Mouse (Mus musculus) embryo, embryonic 10 days (tissue): ENCODE measurements around the gene Smim22.

ENCODE experiments used
- DNase-seq: peaks from one replicate; pipeline ENCODE4 v3.0.0-alpha.2; 2015; ENCODE audit warnings: low spot score

Gene Smim22

GRCm38 (mm10) chr16:5007067-5007466 is at the start of gene Smim22:
Gene Smim22 (plus strand): TSS chr16:5007288.
- peak; percentile 23 for DNase-seq

DNA sequence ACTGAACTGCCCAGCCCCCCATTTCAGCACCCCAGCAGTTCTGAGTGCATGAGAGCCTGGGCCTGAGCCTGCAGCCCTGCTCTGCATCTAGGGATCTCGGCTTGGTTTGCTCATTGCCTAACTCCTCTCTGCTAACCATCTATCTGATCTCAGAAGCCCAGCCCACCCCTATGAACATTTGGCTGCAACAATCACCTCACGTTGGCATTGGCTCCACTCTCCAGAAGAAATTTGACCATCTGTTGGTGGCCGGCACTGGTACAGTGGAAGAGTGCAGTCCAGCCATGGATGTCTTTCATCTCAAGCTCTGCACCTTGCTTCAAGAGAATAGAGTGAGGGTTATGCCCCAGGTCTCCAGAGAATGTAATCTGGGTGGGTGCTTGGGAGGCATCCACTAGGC is 49.6 kb upstream of the Smim22 start:
- no peak for DNase-seq

DNA sequence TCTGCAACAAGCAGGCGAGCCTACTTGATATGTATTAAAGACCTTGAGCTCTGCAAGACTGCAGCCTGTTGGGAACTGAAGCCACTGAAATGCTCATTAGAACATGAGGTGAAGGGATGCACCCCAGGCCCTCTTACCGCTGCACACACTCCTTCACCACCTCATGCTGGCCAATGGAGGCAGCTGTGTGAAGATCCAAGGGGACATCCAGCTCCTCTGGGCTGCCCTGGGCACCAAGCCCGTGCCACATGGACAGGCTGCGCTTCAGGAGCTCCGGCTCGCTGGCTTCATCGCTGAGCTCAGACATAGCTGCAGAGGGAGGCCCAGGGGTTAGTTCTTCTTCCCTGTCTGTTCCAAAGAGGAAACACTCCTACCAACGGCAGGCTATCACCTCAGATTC is 46.8 kb upstream of the Smim22 start:
- DNase-seq: no peak

- DNase-seq: no peak
These were observed 43.7 kb upstream of the Smim22 start for GRCm38 (mm10) chr16:4963346-4963745.

DNA sequence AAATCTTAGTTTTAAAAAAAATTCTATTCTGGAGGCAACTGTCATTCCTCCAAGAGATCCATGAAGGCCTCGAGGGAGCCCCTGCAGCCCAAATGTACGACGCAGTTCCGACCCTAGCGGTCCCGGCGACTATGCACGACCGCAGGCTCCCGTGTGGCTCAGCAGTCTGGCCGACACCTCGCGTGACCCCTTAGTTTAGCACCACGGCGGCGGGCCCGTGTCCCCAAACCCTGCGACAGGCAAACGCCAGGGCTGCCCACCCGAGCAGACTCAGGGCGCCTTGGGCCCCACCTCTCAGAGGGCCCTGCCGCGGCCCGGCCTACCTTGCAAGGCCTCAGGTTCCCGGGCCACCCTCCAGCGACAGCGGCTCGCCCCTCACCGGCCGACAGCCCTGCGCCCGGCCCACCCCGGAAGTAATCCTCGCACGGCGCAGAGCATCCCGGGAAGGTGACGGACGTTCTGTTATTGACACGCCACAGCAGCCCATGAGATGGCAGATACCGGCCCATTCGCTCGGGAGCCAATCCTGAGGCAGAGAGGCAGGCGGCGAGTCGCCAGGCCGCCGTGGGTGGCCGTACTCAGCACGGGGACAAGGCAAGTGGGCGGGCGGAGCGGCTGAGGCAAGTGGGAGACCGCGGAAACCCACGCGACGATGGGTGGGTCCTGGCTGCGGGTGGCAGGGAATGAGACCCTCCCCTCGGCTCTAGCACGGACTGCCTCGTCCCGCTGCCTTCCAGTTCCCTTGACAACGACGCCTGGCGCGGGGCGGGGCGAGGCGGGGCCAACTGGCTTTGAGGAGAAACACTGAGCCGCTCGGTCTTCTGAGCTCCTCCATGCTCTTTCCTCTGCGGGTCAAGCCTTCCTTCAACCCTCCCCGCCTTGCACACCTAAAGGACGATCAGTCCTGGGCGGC is 43.0 kb upstream of the Smim22 start, which contains the start of gene Anks3:
TSS of gene Anks3 (minus strand) at position 409 of the 913 bp plus-strand sequence.
- peak; percentile 96 for DNase-seq

- DNase-seq: no peak
These were observed 42.2 kb upstream of the Smim22 start for GRCm38 (mm10) chr16:4964731-4965391.

- DNase-seq: no peak
These were observed 41.5 kb upstream of the Smim22 start for GRCm38 (mm10) chr16:4965392-4966129.

DNA sequence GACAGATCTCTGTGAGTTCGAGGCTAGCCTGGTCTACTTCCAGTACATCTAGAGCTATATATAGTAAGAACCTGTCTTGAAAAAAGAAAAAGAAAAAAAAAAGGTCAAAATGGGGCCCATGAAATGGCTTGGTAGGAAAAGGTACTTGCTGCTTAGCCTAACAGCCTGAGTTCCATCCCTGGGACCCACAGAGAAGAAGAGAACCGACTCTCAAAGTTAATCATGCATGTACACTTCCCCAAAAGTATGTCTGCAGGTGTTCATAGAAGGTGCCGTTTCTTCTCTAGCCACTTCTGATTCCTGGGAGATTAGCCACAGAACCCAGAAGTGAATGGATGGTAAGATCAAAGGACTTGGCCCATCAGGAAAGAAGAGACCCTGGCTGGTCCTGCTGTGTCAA is 38.7 kb upstream of the Smim22 start:
- DNase-seq: no peak

DNA sequence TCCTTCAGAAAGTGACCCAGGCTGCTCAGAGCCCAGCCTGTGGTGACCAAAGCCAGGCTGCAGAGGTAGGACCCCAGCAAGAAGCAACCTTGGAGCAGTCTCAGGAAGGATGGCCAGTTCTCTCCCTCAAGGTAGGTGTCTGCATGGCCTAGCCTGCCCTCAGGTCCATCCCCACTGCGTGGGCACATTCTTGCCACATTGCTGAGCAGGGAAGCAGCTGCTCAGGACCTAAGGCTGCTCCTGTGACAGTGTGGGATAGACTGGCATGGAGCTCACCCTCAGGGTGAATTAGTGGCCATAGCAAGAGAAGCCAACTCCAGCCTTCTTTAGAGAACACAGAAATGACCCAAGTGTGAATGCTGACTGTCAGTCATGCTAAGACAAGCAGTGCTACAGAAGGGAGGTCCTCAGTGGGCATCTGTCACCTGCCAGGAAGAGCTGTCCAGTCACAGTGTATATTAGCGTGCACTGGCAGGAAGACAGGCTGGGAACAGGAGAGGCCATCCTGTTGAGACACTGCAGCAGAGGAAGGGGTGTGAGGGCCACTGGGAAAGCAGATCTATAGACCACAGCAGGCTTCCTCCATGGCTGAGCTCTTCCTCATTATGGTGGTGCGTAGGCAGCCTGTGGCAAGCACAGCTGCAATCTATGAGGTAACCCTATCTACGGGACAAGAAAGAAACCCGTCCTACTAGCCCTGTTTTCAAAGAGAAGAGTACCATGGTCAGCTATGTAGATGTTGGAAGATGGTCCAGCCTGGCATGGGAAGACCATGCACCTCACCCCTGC is 37.8 kb upstream of the Smim22 start:
- DNase-seq: no peak

DNA sequence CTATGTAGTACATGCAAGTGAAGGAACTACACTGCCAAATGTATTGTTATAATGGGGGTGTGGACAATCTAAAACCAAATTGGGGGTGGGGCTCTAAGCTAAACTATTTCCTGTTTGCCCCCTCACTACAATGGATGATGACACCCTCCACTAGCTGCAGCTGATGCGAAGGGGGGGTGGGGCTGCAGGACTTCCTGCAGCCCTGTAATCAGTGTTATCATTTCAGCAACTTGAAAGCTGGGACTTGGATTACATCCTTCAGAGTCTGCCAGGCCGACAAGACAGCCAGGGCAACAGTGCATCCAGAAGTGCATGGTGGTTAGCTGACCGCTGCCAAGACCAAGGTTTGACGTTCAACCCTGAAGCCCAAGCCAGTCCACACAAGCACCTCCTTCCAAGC is 35.5 kb upstream of the Smim22 start:
- DNase-seq: no peak

GRCm38 (mm10) chr16:4974521-4974920 is 32.6 kb upstream of the Smim22 start:
- no peak for DNase-seq

DNA sequence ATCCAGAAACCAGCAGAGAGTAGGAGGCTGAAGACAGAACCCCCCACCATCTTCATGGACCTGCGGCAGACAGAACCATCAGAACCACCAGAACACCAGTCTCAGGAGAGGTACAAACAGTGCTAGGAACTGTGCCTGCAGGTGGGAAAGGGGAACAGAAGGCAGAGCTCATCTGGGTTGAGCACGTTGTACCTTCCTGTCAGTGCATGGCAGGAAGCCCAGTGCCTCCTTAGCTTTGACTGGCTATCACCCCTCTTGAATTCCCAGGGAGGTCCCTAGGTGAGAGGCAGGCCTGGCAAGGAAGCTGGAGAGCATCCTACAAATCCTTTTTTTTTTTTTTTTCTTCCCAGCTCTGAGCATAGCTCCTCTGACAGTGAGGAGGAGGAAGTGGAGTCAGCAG is 30.9 kb upstream of the Smim22 start:
- no peak for DNase-seq

GRCm38 (mm10) chr16:4978275-4979051 is 28.6 kb upstream of the Smim22 start:
- DNase-seq: no peak

GRCm38 (mm10) chr16:4979755-4980380 is 27.2 kb upstream of the Smim22 start:
- DNase-seq: peak; percentile 32

GRCm38 (mm10) chr16:4984717-4985116 is 22.4 kb upstream of the Smim22 start:
- DNase-seq: no peak

GRCm38 (mm10) chr16:4993276-4993675 is 13.8 kb upstream of the Smim22 start:
- DNase-seq: no peak

DNA sequence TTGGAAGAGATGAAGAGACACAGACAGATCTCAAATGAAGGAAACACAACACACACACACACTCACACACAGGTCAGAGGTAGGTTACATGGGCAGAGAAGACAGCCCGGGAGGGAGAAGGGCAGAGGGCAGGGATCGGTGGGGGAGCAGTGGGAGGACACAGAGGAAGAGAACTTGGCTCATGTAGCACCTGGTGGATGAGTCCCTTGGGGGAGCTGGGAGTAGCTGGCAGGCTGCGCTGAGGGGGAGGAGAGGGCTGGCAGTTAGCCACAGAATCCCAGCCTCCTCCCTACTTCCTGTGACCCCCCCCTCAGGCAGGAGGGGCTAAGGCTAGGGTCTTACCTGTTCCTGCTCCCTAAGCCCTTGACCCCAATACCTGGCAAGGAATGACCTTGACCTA is 9.5 kb upstream of the Smim22 start, which contains the start of gene Sept12:
TSS of gene Sept12 (minus strand) at position 300 of the 400 bp plus-strand sequence.
- no peak for DNase-seq

DNA sequence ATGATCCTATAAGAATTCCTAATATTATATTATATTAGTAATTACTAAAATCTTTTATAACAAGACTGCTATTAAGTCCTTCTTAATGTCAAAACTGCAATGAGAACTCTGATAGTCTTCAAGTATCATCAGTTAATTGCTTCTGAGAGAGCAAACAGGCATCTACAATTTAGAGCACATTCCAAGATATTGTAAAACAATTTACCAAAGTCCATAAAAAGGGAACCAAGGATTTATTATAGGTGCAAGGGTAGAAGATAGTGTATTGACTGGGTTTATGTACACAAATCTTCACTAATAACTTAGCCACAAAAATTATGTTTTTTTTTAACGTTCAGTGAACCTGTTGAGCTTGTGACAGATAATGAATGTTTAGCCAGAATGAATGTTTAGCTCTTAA is 8.1 kb upstream of the Smim22 start:
- no peak for DNase-seq

DNA sequence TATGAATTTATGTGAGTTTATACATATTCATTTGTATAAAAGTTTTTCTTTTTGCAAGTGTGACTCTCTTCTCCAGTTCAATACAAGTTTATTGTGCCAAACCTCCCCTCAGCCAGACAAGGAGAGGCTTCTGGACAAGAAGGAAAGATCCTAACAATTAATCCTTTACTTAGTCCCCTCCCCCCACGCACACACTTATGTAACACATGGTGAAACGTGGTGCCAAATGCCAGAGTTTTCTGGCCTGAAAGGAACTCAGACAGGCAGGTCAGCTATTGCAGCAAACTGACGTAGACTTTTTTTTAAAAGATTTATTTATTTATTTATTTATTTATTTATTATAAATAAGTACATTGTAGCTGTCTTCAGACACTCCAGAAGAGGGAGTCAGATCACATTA is 6.5 kb upstream of the Smim22 start:
- no peak for DNase-seq

DNA sequence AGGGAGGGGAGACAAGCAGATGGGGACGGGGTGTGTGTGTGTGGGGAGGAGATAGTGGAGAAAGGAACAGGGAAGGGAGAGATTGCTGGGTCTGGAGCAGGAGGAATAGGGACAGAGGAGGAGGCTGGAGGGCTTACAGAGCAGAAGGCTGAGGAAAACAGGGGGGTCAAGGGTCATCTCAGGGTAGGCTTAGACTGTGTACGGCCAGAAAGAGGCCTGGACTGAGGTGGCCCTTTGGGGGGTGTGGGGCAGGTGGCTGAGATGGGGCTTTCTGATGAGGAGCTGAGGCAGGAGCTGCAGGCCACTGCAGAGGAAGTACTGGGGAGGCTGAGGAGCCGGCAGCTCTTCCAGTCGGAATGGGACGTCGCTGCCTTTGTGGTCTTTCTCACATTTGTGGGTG is 404 bp downstream of the Smim22 start:
- DNase-seq: no peak
